Mouse (Mus musculus) MEL (cell line): Measurements from ENCODE around the gene Csnk1e.

Source experiments
- CHD2 ChIP-seq: IDR thresholded peaks from 2 replicates; pipeline ENCODE4 v1.6.1; 2011; ENCODE audit warnings: low read length, improper control_type of control experiment
- CTCF ChIP-seq, 3 experiments: IDR thresholded peaks in 2 of 3; conservative IDR thresholded peaks in 1 of 3; 2 replicates each; pipeline ENCODE4 v1.5.1; 2011 to 2012; ENCODE audit warnings: low read length in 3 of 3, low read depth in 2 of 3, mild to moderate bottlenecking in 2 of 3, improper control_type of control experiment in 1 of 3, inconsistent platforms in 1 of 3, mixed read lengths in 1 of 3, moderate library complexity in 1 of 3; ENCODE audit not compliant: control insufficient read depth in 1 of 3, insufficient read depth in 1 of 3, poor library complexity in 1 of 3, severe bottlenecking in 1 of 3
- EP300 ChIP-seq, 2 experiments: IDR thresholded peaks; 2 replicates each; pipeline ENCODE4 v1.6.1; 2011; ENCODE audit warnings: improper control_type of control experiment in 2 of 2, low read length in 2 of 2, low read depth in 1 of 2, mild to moderate bottlenecking in 1 of 2
- GATA1 ChIP-seq: IDR thresholded peaks from 2 replicates; pipeline ENCODE4 v1.6.1; 2011; ENCODE audit warnings: low read depth, low read length, improper control_type of control experiment
- MAFK ChIP-seq: IDR thresholded peaks from 2 replicates; pipeline ENCODE4 v1.6.1; 2011; ENCODE audit warnings: low read depth, mild to moderate bottlenecking, low read length, improper control_type of control experiment, borderline replicate concordance
- MXI1 ChIP-seq: IDR thresholded peaks from 2 replicates; pipeline ENCODE4 v1.6.1; 2011; ENCODE audit warnings: mild to moderate bottlenecking, low read depth, low read length, improper control_type of control experiment
- POLR2A ChIP-seq, 2 experiments: IDR thresholded peaks; 2 replicates each; pipeline ENCODE4 v1.6.1; 2011 to 2012; ENCODE audit warnings: low read length in 2 of 2, mild to moderate bottlenecking in 2 of 2, control low read depth in 1 of 2, improper control_type of control experiment in 1 of 2, low read depth in 1 of 2, moderate library complexity in 1 of 2; ENCODE audit not compliant: control insufficient read depth in 1 of 2, insufficient read depth in 1 of 2, poor library complexity in 1 of 2
- POLR2AphosphoS2 ChIP-seq: IDR thresholded peaks from 2 replicates; pipeline ENCODE4 v1.6.1; 2011; ENCODE audit warnings: low read length, improper control_type of control experiment
- RAD21 ChIP-seq: IDR thresholded peaks from 2 replicates; pipeline ENCODE4 v1.6.1; 2011; ENCODE audit warnings: mild to moderate bottlenecking, low read depth, low read length, improper control_type of control experiment
- SMC3 ChIP-seq: IDR thresholded peaks from 2 replicates; pipeline ENCODE4 v1.6.1; 2011; ENCODE audit warnings: low read depth, low read length, improper control_type of control experiment
- ZC3H11A ChIP-seq: IDR thresholded peaks from 2 replicates; pipeline ENCODE4 v1.6.1; 2012; ENCODE audit warnings: low read depth, mild to moderate bottlenecking, inconsistent platforms, low read length, improper control_type of control experiment

- TF ChIP-seq EP300 (IDR thresholded peaks at IDR 0.05; ENCODE audit: low read depth in 1 of 2, low read length in 2 of 2) (no peak), MXI1 (no peak), POLR2AphosphoS2 (no peak), CTCF (IDR thresholded peaks at IDR 0.05 in 2 of 3, conservative IDR thresholded peaks at IDR 0.05 in 1 of 3; ENCODE audit: control insufficient read depth in 1 of 3, insufficient read depth in 1 of 3, low read depth in 2 of 3, low read length in 3 of 3, poor library complexity in 1 of 3, severe bottlenecking in 1 of 3) (no peak), GATA1 (no peak), ZC3H11A (no peak), SMC3 (no peak), CHD2 (no peak), RAD21 (no peak), MAFK (no peak), POLR2A (IDR thresholded peaks at IDR 0.05; ENCODE audit: control insufficient read depth in 1 of 2, insufficient read depth in 1 of 2, low read depth in 1 of 2, low read length in 2 of 2, poor library complexity in 1 of 2) (no peak)
Observed at GRCm38 (mm10) chr15:79436481-79436921, 18.9 kb downstream of the Csnk1e start.
